Mouse (Mus musculus) hindbrain, embryonic 11.5 days (tissue): ENCODE data around the gene Tex52. TPM values are rescaled to one million over a fixed set of nuclear protein-coding genes. Genes with fewer than 3 reads are reported as not detected.
A peak's percentile ranks its signal among the peaks of the same experiment; 100 is the strongest.

Source experiments
- ATAC-seq: fragments of 200-750 bp; cut with Nextera tagmentation; 2 replicates; pipeline ENCODE4 v1.8.0; 2017; ENCODE audit warnings: mild to moderate bottlenecking, moderate TSS enrichment, moderate library complexity; ENCODE audit not compliant: low FRiP score
- DNase-seq: peaks from one replicate; pipeline ENCODE4 v3.0.0-alpha.2; 2015; ENCODE audit warnings: low spot score
- H3K27ac ChIP-seq: fragments of 300-500 bp; sonication (generic); 2 replicates; pipeline ENCODE4 v1.5.1; 2014; ENCODE audit warnings: mild to moderate bottlenecking, low read depth, low read length
- H3K27me3 ChIP-seq: fragments of 300-500 bp; sonication (generic); 2 replicates; pipeline ENCODE4 v1.6.1; 2014; ENCODE audit warnings: mild to moderate bottlenecking, low read length, moderate library complexity, mixed read lengths; ENCODE audit not compliant: control insufficient read depth, insufficient read depth
- H3K36me3 ChIP-seq: fragments of 300-500 bp; sonication (generic); 2 replicates; pipeline ENCODE4 v1.6.1; 2014; ENCODE audit warnings: mild to moderate bottlenecking, low read length, moderate library complexity, mixed read lengths; ENCODE audit not compliant: control insufficient read depth, insufficient read depth
- H3K4me1 ChIP-seq: fragments of 300-500 bp; sonication (generic); replicated peaks from 2 replicates; pipeline ENCODE4 v1.6.1; 2014; ENCODE audit warnings: low read length, mixed read lengths; ENCODE audit not compliant: control insufficient read depth, insufficient read depth
- H3K4me2 ChIP-seq: fragments of 300-500 bp; sonication (generic); replicated peaks from 2 replicates; pipeline ENCODE4 v1.6.1; 2014; ENCODE audit warnings: mild to moderate bottlenecking, low read depth, low read length
- H3K4me3 ChIP-seq: fragments of 300-500 bp; sonication (generic); 2 replicates; pipeline ENCODE4 v1.5.1; 2014; ENCODE audit warnings: low read depth, low read length
- H3K9ac ChIP-seq: fragments of 300-500 bp; sonication (generic); 2 replicates; pipeline ENCODE4 v1.6.1; 2014; ENCODE audit warnings: low read depth, low read length
- H3K9me3 ChIP-seq: fragments of 300-500 bp; sonication (generic); 2 replicates; pipeline ENCODE4 v1.6.1; 2016; ENCODE audit warnings: low read length; ENCODE audit not compliant: control insufficient read depth
- WGBS: fragments of 180-500 bp; shearing (Covaris S2); extraction: QIAGEN DNeasy Blood & Tissue Kit; methylation state at CpG from one replicate; pipeline ENCODE4 v1.1.7; 2014; 5-methylcytosine and 5-hydroxymethylcytosine counted together
- polyA plus RNA-seq: library from polyadenylated mRNA; unstranded; fragments of >200 nt; fragmentation: Nextera tagmentation; extraction: Ambion mirVana; gene quantifications from 2 replicates; pipeline ENCODE4 v1.2.1, GENCODE M21; 2014

Tex52 gene
- polyA plus RNA-seq, 1 experiment from 2014 or later, result 0.40 TPM

- ATAC-seq, result no peak
- DNase-seq, result no peak
- Histone ChIP-seq H3K9ac (no peak overlapping the region), H3K9me3 (no peaks in the 10 kb centered on the region), H3K27ac (no peak overlapping the region), H3K27me3 (no peaks in the 10 kb centered on the region), H3K4me2 (no peak overlapping the region; the same call in 1 of the 2 replicates), H3K4me3 (no peak overlapping the region), H3K4me1 (peaks cover 6% of the 10 kb centered on the region; the same call in 1 of the 2 replicates), H3K36me3 (peaks cover 7% of the 10 kb centered on the region; the same call in 1 of the 2 replicates)
- WGBS, result 54% methylated on average over 3 of the region's 3 CpGs
Observed at GRCm38 (mm10) chr6:128354140-128354539, 21.1 kb upstream of the Tex52 start.

GRCm38 (mm10) chr6:128355201-128355681 is 20.0 kb upstream of the Tex52 start:
- peak; percentile 72 for DNase-seq
- Histone ChIP-seq H3K27me3 (no peaks in the 10 kb centered on the region), H3K9me3 (no peaks in the 10 kb centered on the region), H3K36me3 (peaks cover 7% of the 10 kb centered on the region; the same call in 1 of the 2 replicates), H3K4me1 (peaks cover 6% of the 10 kb centered on the region; the same call in 1 of the 2 replicates), H3K4me3 (peak overlapping the region; percentile 61), H3K9ac (peak overlapping the region; percentile 67), H3K27ac (peak overlapping the region; percentile 56), H3K4me2 (peak overlapping the region; percentile 68)
- under 1% methylated on average over 28 of the region's 28 CpGs for WGBS
- peak; percentile 82 for ATAC-seq

DNA sequence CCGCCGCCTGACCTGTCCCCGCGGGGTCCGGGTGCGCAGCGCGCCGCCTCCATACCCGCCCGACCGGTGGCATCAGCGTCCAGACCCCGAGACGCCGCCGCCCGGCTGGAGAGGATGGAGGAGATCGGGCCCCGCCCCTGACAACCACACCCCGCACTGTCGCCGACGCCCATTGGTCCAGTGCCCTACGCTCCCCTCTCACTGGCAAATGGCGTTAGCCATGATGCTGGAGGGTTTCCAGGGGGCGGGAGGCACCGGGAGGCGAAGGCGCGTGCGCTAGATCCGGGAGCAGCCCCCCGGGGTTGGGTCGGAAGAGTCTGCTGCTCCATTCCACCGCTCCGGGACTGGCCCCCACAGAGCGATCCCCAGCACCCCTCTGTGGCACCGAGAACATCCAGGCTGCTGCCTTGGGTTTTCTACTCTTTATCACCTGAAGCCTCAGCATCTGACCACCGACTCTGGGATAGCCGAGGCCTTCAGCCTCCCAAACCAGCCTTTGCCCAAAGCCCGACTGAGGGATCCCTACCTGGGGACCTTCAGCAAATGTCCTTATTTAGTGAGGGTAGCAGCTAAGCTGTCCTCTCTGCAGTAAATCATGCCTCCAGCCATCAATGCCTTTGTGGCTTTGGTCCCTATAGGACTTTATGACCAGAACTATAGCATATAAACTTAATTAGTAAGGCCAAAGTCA is 19.4 kb upstream of the Tex52 start, which contains the start of gene Tulp3:
TSS of gene Tulp3 (minus strand) at position 126 of the 691 bp plus-strand sequence.
- Histone ChIP-seq H3K36me3 (peaks cover 7% of the 10 kb centered on the region; the same call in 1 of the 2 replicates), H3K27ac (peak within 1 kb of the TSS; percentile 56), H3K4me1 (peaks cover 6% of the 10 kb centered on the region; the same call in 1 of the 2 replicates), H3K27me3 (no peaks in the 10 kb centered on the region), H3K4me2 (peak within 1 kb of the TSS; percentile 68), H3K9me3 (no peaks in the 10 kb centered on the region), H3K9ac (peak within 1 kb of the TSS; percentile 67), H3K4me3 (peak within 1 kb of the TSS; percentile 61)
- WGBS, result 2% methylated on average over 25 of the region's 42 CpGs
- DNase-seq, result peak; percentile 98
- ATAC-seq, result peak; percentile 99

GRCm38 (mm10) chr6:128358999-128359398 is 16.3 kb upstream of the Tex52 start:
- Histone ChIP-seq H3K36me3 (peaks cover 7% of the 10 kb centered on the region; the same call in 1 of the 2 replicates), H3K27ac (no peak overlapping the region), H3K9ac (no peak overlapping the region), H3K27me3 (no peaks in the 10 kb centered on the region), H3K4me3 (no peak overlapping the region), H3K9me3 (no peaks in the 10 kb centered on the region), H3K4me2 (no peak overlapping the region), H3K4me1 (peaks cover 5% of the 10 kb centered on the region; the same call in 1 of the 2 replicates)
- DNase-seq (peak; percentile 81), ATAC-seq (no peak)
- WGBS, result 22% methylated on average over 2 of the region's 2 CpGs

- WGBS, result 15% methylated on average over 9 of the region's 9 CpGs
- H3K4me1 ChIP-seq, result 0 out of 2 replicates have a peak, but pooled peaks cover 3% of the 10 kb centered on the region
Observed at GRCm38 (mm10) chr6:128361901-128362300, 13.4 kb upstream of the Tex52 start.

DNA sequence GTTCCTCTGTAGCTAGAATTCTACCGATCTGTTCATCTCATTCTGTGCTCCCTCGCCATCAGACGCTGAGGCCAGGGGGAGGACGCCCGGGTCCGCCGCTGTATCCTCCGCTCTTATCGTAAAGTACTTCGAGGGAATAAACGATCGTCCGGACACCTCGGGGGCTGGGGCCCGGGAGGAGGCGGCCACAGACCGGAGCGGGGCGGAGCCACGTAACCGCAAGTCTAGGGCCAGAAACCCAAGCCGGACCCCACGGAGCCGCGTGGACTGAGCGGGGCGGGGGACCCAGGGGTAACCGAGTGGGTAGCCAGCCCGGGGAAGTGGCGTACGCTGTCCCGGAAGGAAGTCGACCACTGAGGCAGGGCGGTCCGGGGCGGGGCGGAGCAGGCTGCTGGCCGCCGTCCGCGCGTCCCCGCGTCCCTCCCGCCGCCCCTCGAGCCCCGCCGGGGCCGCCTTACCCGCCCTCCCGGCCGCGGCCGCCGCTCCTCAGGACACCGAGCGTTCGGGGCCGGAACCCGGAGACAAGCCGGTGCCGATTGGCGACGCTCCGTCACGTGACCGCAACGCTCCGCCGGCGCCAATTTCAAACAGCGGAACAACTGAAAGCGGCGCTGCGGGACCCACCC is 12.8 kb upstream of the Tex52 start, which contains the start of the genes Rhno1 and Foxm1:
TSS of gene Rhno1 (minus strand) at position 531 of the 626 bp plus-strand sequence.
TSS of gene Foxm1 (plus strand) at position 587 of the 626 bp plus-strand sequence.
- peak within 1 kb of the TSS; percentile 82 for H3K4me2 ChIP-seq
- ATAC-seq, result peak; percentile 91

More at GRCm38 (mm10) chr6:128361901-128362300, 13.4 kb upstream of the Tex52 start:
- Histone ChIP-seq H3K9me3 (no peaks in the 10 kb centered on the region), H3K36me3 (peaks cover 7% of the 10 kb centered on the region; the same call in 1 of the 2 replicates), H3K4me3 (peak overlapping the region; percentile 89), H3K27me3 (no peaks in the 10 kb centered on the region), H3K4me2 (peak overlapping the region; percentile 82), H3K27ac (peak overlapping the region; percentile 91), H3K9ac (peak overlapping the region; percentile 95)
- no peak for DNase-seq
- ATAC-seq, result no peak

DNA sequence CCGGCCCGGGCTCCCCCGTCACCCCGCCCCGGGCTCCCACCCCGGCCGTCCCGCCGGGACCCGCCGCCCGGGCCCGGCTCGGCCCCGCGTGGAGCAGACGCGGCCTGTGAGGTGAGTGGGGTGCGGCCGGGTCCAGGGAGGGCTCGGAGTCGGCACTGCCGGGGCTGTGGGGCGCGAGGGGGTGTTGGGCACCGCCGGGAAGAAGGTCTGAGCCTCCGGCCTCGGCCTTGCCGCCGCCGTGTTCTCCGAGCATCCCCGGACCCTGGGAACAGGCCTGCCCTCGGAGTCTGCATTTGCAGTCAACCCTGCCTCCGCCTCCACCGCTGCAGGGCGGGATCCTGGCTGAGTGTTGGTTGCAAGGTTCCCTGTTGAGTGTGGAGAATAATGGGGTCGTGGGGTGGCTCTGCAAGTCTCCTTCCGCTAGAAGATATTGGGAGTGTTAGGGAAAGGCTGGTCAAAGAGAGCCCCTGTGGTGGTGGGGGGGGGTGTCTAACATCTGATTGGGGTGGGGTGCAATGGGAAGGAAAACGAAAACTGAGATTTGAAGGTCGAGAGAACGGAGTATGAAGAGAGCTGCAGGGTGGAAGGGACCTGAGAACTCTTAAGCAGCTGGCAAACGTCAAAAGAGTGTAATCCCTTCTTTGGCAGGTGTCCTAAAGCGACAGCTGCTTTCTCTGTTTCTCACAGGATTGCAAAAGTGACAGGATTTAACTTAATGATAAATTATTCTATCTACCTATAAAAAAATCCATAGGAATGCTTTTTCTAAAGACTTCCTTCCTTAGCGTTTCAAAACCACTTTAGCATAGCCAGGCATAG is 12.0 kb upstream of the Tex52 start:
- Histone ChIP-seq H3K4me1 (0 out of 2 replicates have a peak, but pooled peaks cover 3% of the 10 kb centered on the region), H3K9me3 (no peaks in the 10 kb centered on the region), H3K27me3 (no peaks in the 10 kb centered on the region), H3K9ac (peak overlapping the region; percentile 95), H3K4me3 (peak overlapping the region; percentile 89), H3K36me3 (peaks cover 6% of the 10 kb centered on the region; the same call in 1 of the 2 replicates), H3K4me2 (peak overlapping the region; percentile 82), H3K27ac (peak overlapping the region; percentile 91)
- 2% methylated on average over 28 of the region's 46 CpGs for WGBS
- DNase-seq (peak; percentile 56), ATAC-seq (no peak)

More for the DNA sequence above, 12.8 kb upstream of the Tex52 start, which contains the start of the genes Rhno1 and Foxm1:
- H3K9me3 ChIP-seq, result no peaks in the 10 kb centered on the region
- H3K27me3 ChIP-seq, result no peaks in the 10 kb centered on the region
- peak; percentile 88 for DNase-seq
- peaks cover 7% of the 10 kb centered on the region; the same call in 1 of the 2 replicates for H3K36me3 ChIP-seq
- H3K4me3 ChIP-seq, result peak within 1 kb of the TSS; percentile 89
- under 1% methylated on average over 52 of the region's 76 CpGs for WGBS
- peak within 1 kb of the TSS; percentile 91 for H3K27ac ChIP-seq
- peak within 1 kb of the TSS; percentile 95 for H3K9ac ChIP-seq
- H3K4me1 ChIP-seq, result 0 out of 2 replicates have a peak, but pooled peaks cover 3% of the 10 kb centered on the region

DNA sequence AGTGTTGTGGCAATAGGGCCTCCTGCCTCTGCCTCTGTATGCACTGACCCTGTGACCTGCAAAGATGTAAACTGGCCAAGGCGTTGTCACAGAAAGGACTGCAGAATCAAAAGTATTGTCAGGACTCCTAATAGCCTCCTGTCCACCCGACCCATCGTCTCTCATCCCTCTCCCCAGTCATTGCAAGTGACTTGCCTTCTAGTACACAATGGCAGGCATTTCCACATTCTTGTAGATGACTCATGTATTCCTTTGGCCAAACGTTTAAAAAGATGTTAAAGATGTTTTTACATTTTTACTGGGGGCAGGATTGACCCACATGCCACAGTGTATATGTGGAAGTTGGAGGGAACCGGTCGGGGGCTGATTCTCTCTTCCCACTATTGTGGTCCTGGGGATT is 10.5 kb upstream of the Tex52 start:
- H3K9ac ChIP-seq, result no peak overlapping the region
- no peak overlapping the region for H3K27ac ChIP-seq
- DNase-seq (no peak), ATAC-seq (no peak)
- 0 out of 2 replicates have a peak, but pooled peaks cover 3% of the 10 kb centered on the region for H3K4me1 ChIP-seq
- no peak overlapping the region for H3K4me2 ChIP-seq
- no peaks in the 10 kb centered on the region for H3K36me3 ChIP-seq
- no peak overlapping the region for H3K4me3 ChIP-seq
- no peaks in the 10 kb centered on the region for H3K9me3 ChIP-seq
- 74% methylated on average over 6 of the region's 6 CpGs for WGBS
- H3K27me3 ChIP-seq, result no peaks in the 10 kb centered on the region
